Mouse (Mus musculus) myocyte (in vitro differentiated cells): Measurements from ENCODE around the gene Pdcd11. TPM values are rescaled to one million over a fixed set of nuclear protein-coding genes. Genes with fewer than 3 reads are reported as not detected.

ENCODE experiments used
- H3K27me3 ChIP-seq: one replicate; pipeline ENCODE4 v1.6.1; 2011; ENCODE audit not compliant: control insufficient read depth, insufficient read depth, insufficient read length
- H3K36me3 ChIP-seq: one replicate; pipeline ENCODE4 v1.6.1; 2011; ENCODE audit not compliant: control insufficient read depth, insufficient read depth
- H3K4me2 ChIP-seq: one replicate; pipeline ENCODE4 v1.6.1; 2011; ENCODE audit warnings: low read depth, control low read depth
- H3K4me3 ChIP-seq: one replicate; pipeline ENCODE4 v1.5.1; 2011; ENCODE audit warnings: mild to moderate bottlenecking, control low read depth, moderate library complexity
- H3K79me2 ChIP-seq: one replicate; pipeline ENCODE4 v1.6.1; 2011; ENCODE audit not compliant: control insufficient read depth, insufficient read depth
- H3ac ChIP-seq: one replicate; pipeline ENCODE4 v1.6.1; 2011; ENCODE audit not compliant: control insufficient read depth, insufficient read length
- CEBPB ChIP-seq: IDR thresholded peaks from 2 replicates; pipeline ENCODE4 v1.6.1; 2011; ENCODE audit warnings: mild to moderate bottlenecking, moderate library complexity; ENCODE audit not compliant: poor library complexity, insufficient read depth, severe bottlenecking
- E2F4 ChIP-seq: IDR thresholded peaks from one replicate; pipeline ENCODE4 v1.6.1; 2011; ENCODE audit warnings: mild to moderate bottlenecking, control low read depth, moderate library complexity; ENCODE audit not compliant: insufficient read depth
- MAX ChIP-seq: IDR thresholded peaks from one replicate; pipeline ENCODE4 v1.6.1; 2011; ENCODE audit warnings: low read depth, mild to moderate bottlenecking, control low read depth
- MYOD1 ChIP-seq, 3 experiments: IDR thresholded peaks; one replicate each; pipeline ENCODE4 v1.6.1; 2011; ENCODE audit warnings: control low read depth in 2 of 3, low read depth in 2 of 3, mild to moderate bottlenecking in 2 of 3, moderate library complexity in 1 of 3; ENCODE audit not compliant: insufficient read length in 2 of 3, control insufficient read depth in 1 of 3
- MYOG ChIP-seq, 3 experiments: IDR thresholded peaks; one replicate each; pipeline ENCODE4 v1.6.1; 2011; ENCODE audit warnings: control low read depth in 2 of 3, low read depth in 2 of 3, mild to moderate bottlenecking in 2 of 3; ENCODE audit not compliant: insufficient read length in 2 of 3, control insufficient read depth in 1 of 3, insufficient read depth in 1 of 3
- POLR2A ChIP-seq: IDR thresholded peaks from one replicate; pipeline ENCODE4 v1.6.1; 2011; ENCODE audit warnings: low read depth, mild to moderate bottlenecking, control low read depth, moderate library complexity; ENCODE audit not compliant: insufficient read length
- POLR2AphosphoS2 ChIP-seq: IDR thresholded peaks from one replicate; pipeline ENCODE4 v1.6.1; 2011; ENCODE audit warnings: low read depth, control low read depth; ENCODE audit not compliant: insufficient read length
- REST ChIP-seq: IDR thresholded peaks from one replicate; pipeline ENCODE4 v1.6.1; 2011; ENCODE audit warnings: mild to moderate bottlenecking, control low read depth, moderate library complexity; ENCODE audit not compliant: insufficient read depth, insufficient read length
- SRF ChIP-seq: IDR thresholded peaks from one replicate; pipeline ENCODE4 v1.6.1; 2011; ENCODE audit warnings: low read depth; ENCODE audit not compliant: control insufficient read depth, insufficient read length
- TCF12 ChIP-seq: IDR thresholded peaks from one replicate; pipeline ENCODE4 v1.6.1; 2011; ENCODE audit warnings: mild to moderate bottlenecking, control low read depth; ENCODE audit not compliant: poor library complexity, insufficient read depth, severe bottlenecking
- TCF3 ChIP-seq: IDR thresholded peaks from one replicate; pipeline ENCODE4 v1.6.1; 2011; ENCODE audit warnings: low read depth, control low read depth; ENCODE audit not compliant: insufficient read length
- USF1 ChIP-seq: IDR thresholded peaks from one replicate; pipeline ENCODE4 v1.6.1; 2011; ENCODE audit warnings: low read depth, mild to moderate bottlenecking, control low read depth, moderate library complexity
- polyA plus RNA-seq: library from polyadenylated mRNA; unstranded; fragments of >200 nt; fragmentation: generic; extraction: Trizol; gene quantifications from one replicate; pipeline ENCODE4 v1.2.1, GENCODE M21; 2012; ENCODE audit warnings: missing spikeins

Gene Pdcd11
- polyA plus RNA-seq = 16.1 TPM

GRCm38 (mm10) chr19:47090550-47091156, at the start of gene Pdcd11, which contains the start of gene Usmg5:
Gene Pdcd11, plus strand, starts transcription at chr19:47090768.
Gene Usmg5, minus strand, starts transcription at chr19:47090647.
- Histone ChIP-seq H3K27me3 (no peaks in the 10 kb centered on the region), H3ac (peak within 1 kb of the TSS; percentile 75), H3K36me3 (peaks cover 36% of the 10 kb centered on the region), H3K4me3 (peak within 1 kb of the TSS; percentile 100), H3K4me2 (peak within 1 kb of the TSS; percentile 100), H3K79me2 (peaks cover 79% of the 10 kb centered on the region)
- TF ChIP-seq REST = no peak
- TF ChIP-seq POLR2AphosphoS2 = peak; percentile 99
- no peak for TF ChIP-seq E2F4
- TF ChIP-seq TCF3 = no peak
- peak; percentile 100 for TF ChIP-seq POLR2A
- no peak for TF ChIP-seq MAX
- TF ChIP-seq USF1 = no peak
- no peak for TF ChIP-seq CEBPB
- peak in 1 of 3 experiments; percentile 25 for TF ChIP-seq MYOD1 (IDR thresholded peaks at IDR 0.05; ENCODE audit: control insufficient read depth in 1 of 3, insufficient read length in 2 of 3, low read depth in 2 of 3)

- H3K4me2 ChIP-seq = no peak overlapping the region
- no peak overlapping the region for H3K4me3 ChIP-seq
- H3K79me2 ChIP-seq = no peaks in the 10 kb centered on the region
- TF ChIP-seq MAX = no peak
- no peak for TF ChIP-seq REST
- no peak for TF ChIP-seq POLR2AphosphoS2
- no peak for TF ChIP-seq USF1
- TF ChIP-seq SRF = no peak
- TF ChIP-seq TCF3 = no peak
- no peak for TF ChIP-seq TCF12
- TF ChIP-seq E2F4 = no peak
- TF ChIP-seq POLR2A = no peak
- no peak for TF ChIP-seq CEBPB
- TF ChIP-seq MYOD1 (IDR thresholded peaks at IDR 0.05; ENCODE audit: control insufficient read depth in 1 of 3, insufficient read length in 2 of 3, low read depth in 2 of 3) = no peak
- no peak for TF ChIP-seq MYOG (IDR thresholded peaks at IDR 0.05; ENCODE audit: control insufficient read depth in 1 of 3, insufficient read depth in 1 of 3, insufficient read length in 2 of 3, low read depth in 2 of 3)
- no peaks in the 10 kb centered on the region for H3K36me3 ChIP-seq
- no peak overlapping the region for H3ac ChIP-seq
- no peaks in the 10 kb centered on the region for H3K27me3 ChIP-seq
Measured at GRCm38 (mm10) chr19:47043608-47044007, 47.0 kb upstream of the Pdcd11 start.

- H3ac ChIP-seq = no peak overlapping the region
- H3K4me3 ChIP-seq = no peak overlapping the region
- peaks cover 10% of the 10 kb centered on the region for H3K79me2 ChIP-seq
- no peak overlapping the region for H3K4me2 ChIP-seq
- TF ChIP-seq CEBPB (no peak), MAX (no peak), REST (no peak), TCF12 (no peak), POLR2AphosphoS2 (no peak), TCF3 (no peak), POLR2A (no peak), MYOG (IDR thresholded peaks at IDR 0.05; ENCODE audit: control insufficient read depth in 1 of 3, insufficient read depth in 1 of 3, insufficient read length in 2 of 3, low read depth in 2 of 3) (no peak), E2F4 (no peak), MYOD1 (IDR thresholded peaks at IDR 0.05; ENCODE audit: control insufficient read depth in 1 of 3, insufficient read length in 2 of 3, low read depth in 2 of 3) (no peak), SRF (no peak), USF1 (no peak)
- no peaks in the 10 kb centered on the region for H3K36me3 ChIP-seq
- H3K27me3 ChIP-seq = no peaks in the 10 kb centered on the region
Measured at GRCm38 (mm10) chr19:47046343-47046742, 44.2 kb upstream of the Pdcd11 start.

- no peak overlapping the region for H3ac ChIP-seq
- H3K4me3 ChIP-seq = no peak overlapping the region
- H3K4me2 ChIP-seq = no peak overlapping the region
- H3K79me2 ChIP-seq = peaks cover 10% of the 10 kb centered on the region
- no peak for TF ChIP-seq MYOD1 (IDR thresholded peaks at IDR 0.05; ENCODE audit: control insufficient read depth in 1 of 3, insufficient read length in 2 of 3, low read depth in 2 of 3)
- no peak for TF ChIP-seq CEBPB
- TF ChIP-seq POLR2AphosphoS2 = no peak
- H3K27me3 ChIP-seq = no peaks in the 10 kb centered on the region
- H3K36me3 ChIP-seq = no peaks in the 10 kb centered on the region
Measured at GRCm38 (mm10) chr19:47047236-47047833, 43.2 kb upstream of the Pdcd11 start.

- Histone ChIP-seq H3K4me2 (no peak overlapping the region), H3K36me3 (no peaks in the 10 kb centered on the region), H3K79me2 (peaks cover 10% of the 10 kb centered on the region), H3K27me3 (no peaks in the 10 kb centered on the region), H3K4me3 (no peak overlapping the region), H3ac (no peak overlapping the region)
- TF ChIP-seq TCF3 (no peak), MYOD1 (IDR thresholded peaks at IDR 0.05; ENCODE audit: control insufficient read depth in 1 of 3, insufficient read length in 2 of 3, low read depth in 2 of 3) (no peak), TCF12 (no peak), E2F4 (no peak)
Measured at GRCm38 (mm10) chr19:47049061-47049460, 41.5 kb upstream of the Pdcd11 start.
